Mouse (Mus musculus) CH12.LX (cell line): ENCODE measurements around the gene Tmco1. TPM values are rescaled to one million over a fixed set of nuclear protein-coding genes. Genes with fewer than 3 reads are reported as not detected.

Experiments used
- DNase-seq: peaks from one replicate; pipeline ENCODE4 v3.0.0-alpha.2; 2013; ENCODE audit errors: extremely low read depth
- H3K27ac ChIP-seq: 2 replicates; pipeline ENCODE4 v1.5.1; 2012; ENCODE audit warnings: low read depth, mild to moderate bottlenecking, control low read depth, moderate library complexity; ENCODE audit not compliant: insufficient read depth
- H3K27me3 ChIP-seq: replicated peaks from 2 replicates; pipeline ENCODE3; 2012; ENCODE audit warnings: inconsistent platforms
- H3K36me3 ChIP-seq, 2 experiments: replicated peaks in 1 of 2; 2 replicates each; pipeline versions ENCODE3 to v1.6.1; 2012; ENCODE audit warnings: inconsistent platforms in 1 of 2, low read length in 1 of 2, mild to moderate bottlenecking in 1 of 2, mixed read lengths in 1 of 2, moderate library complexity in 1 of 2; ENCODE audit not compliant: control insufficient read depth in 1 of 2, insufficient read depth in 1 of 2
- H3K4me1 ChIP-seq, 2 experiments: 2 replicates each; pipeline ENCODE4 v1.6.1; 2012; ENCODE audit warnings: inconsistent platforms in 1 of 2, moderate library complexity in 1 of 2; ENCODE audit not compliant: insufficient read depth in 2 of 2, control insufficient read depth in 1 of 2
- H3K4me2 ChIP-seq: 2 replicates; pipeline ENCODE4 v1.6.1; 2012; ENCODE audit warnings: low read depth, mild to moderate bottlenecking, control low read depth; ENCODE audit not compliant: poor library complexity, insufficient read depth, severe bottlenecking
- H3K4me3 ChIP-seq, 3 experiments: fragments of 150-350 bp in 1 of 3; sonication (generic) in 1 of 3; replicated peaks in 1 of 3; 2 replicates each; pipeline versions ENCODE3 to v1.5.1; 2011 to 2012; ENCODE audit warnings: low read depth in 2 of 3, low read length in 2 of 3, mild to moderate bottlenecking in 2 of 3, moderate library complexity in 2 of 3, control low read depth in 1 of 3, improper control_type of control experiment in 1 of 3, inconsistent platforms in 1 of 3, mixed read lengths in 1 of 3; ENCODE audit not compliant: poor library complexity in 1 of 3
- H3K79me2 ChIP-seq: replicated peaks from 2 replicates; pipeline ENCODE4 v1.6.1; 2012; ENCODE audit warnings: mild to moderate bottlenecking, moderate library complexity; ENCODE audit not compliant: control insufficient read depth, poor library complexity, insufficient read depth, severe bottlenecking; ENCODE audit errors: extremely low read depth
- H3K9ac ChIP-seq: 2 replicates; pipeline ENCODE4 v1.6.1; 2012; ENCODE audit warnings: low read depth, mild to moderate bottlenecking, control low read depth, moderate library complexity; ENCODE audit not compliant: insufficient read depth
- H3K9me3 ChIP-seq: replicated peaks from 2 replicates; pipeline ENCODE3; 2012; ENCODE audit warnings: low read length, inconsistent platforms, mixed read lengths
- CHD2 ChIP-seq: IDR thresholded peaks from 2 replicates; pipeline ENCODE4 v1.6.1; 2011; ENCODE audit warnings: low read length, improper control_type of control experiment
- CTCF ChIP-seq, 2 experiments: IDR thresholded peaks in 1 of 2; conservative IDR thresholded peaks in 1 of 2; 2 replicates each; pipeline ENCODE4 v1.5.1; 2011 to 2012; ENCODE audit warnings: low read depth in 2 of 2, low read length in 2 of 2, improper control_type of control experiment in 1 of 2, inconsistent platforms in 1 of 2, mild to moderate bottlenecking in 1 of 2, moderate library complexity in 1 of 2
- E2F4 ChIP-seq: IDR thresholded peaks from 2 replicates; pipeline ENCODE4 v1.6.1; 2011; ENCODE audit warnings: low read depth, low read length, improper control_type of control experiment; ENCODE audit not compliant: insufficient replicate concordance
- EP300 ChIP-seq: IDR thresholded peaks from 2 replicates; pipeline ENCODE4 v1.6.1; 2011; ENCODE audit warnings: low read length, improper control_type of control experiment
- IRF4 ChIP-seq: IDR thresholded peaks from 2 replicates; pipeline ENCODE4 v1.6.1; 2014; ENCODE audit warnings: low read depth, mild to moderate bottlenecking, inconsistent platforms, low read length, improper control_type of control experiment
- JUN ChIP-seq: IDR thresholded peaks from 2 replicates; pipeline ENCODE4 v1.6.1; 2011; ENCODE audit warnings: low read depth, mild to moderate bottlenecking, low read length, improper control_type of control experiment, moderate library complexity; ENCODE audit not compliant: insufficient read depth
- JUND ChIP-seq: conservative IDR thresholded peaks from 2 replicates; pipeline ENCODE4 v1.6.1; 2011; ENCODE audit warnings: low read depth, low read length, improper control_type of control experiment
- KAT2A ChIP-seq: IDR thresholded peaks from 2 replicates; pipeline ENCODE4 v1.6.1; 2012; ENCODE audit warnings: low read length, improper control_type of control experiment, inconsistent platforms; ENCODE audit not compliant: insufficient replicate concordance
- MAFK ChIP-seq: IDR thresholded peaks from 2 replicates; pipeline ENCODE4 v1.6.1; 2011; ENCODE audit warnings: low read length, improper control_type of control experiment; ENCODE audit not compliant: insufficient replicate concordance
- MXI1 ChIP-seq: IDR thresholded peaks from 2 replicates; pipeline ENCODE4 v1.6.1; 2011; ENCODE audit warnings: mild to moderate bottlenecking, low read depth, low read length, improper control_type of control experiment
- NELFE ChIP-seq: IDR thresholded peaks from 2 replicates; pipeline ENCODE4 v1.6.1; 2011; ENCODE audit warnings: low read depth, low read length, improper control_type of control experiment
- PAX5 ChIP-seq: IDR thresholded peaks from 2 replicates; pipeline ENCODE4 v1.6.1; 2012; ENCODE audit warnings: low read length, inconsistent platforms, mixed read lengths
- POLR2A ChIP-seq: IDR thresholded peaks from 2 replicates; pipeline ENCODE4 v1.6.1; 2011; ENCODE audit warnings: low read depth, mild to moderate bottlenecking, improper control_type of control experiment, low read length
- POLR2AphosphoS2 ChIP-seq: IDR thresholded peaks from 2 replicates; pipeline ENCODE4 v1.6.1; 2011; ENCODE audit warnings: low read depth, low read length, improper control_type of control experiment
- RCOR1 ChIP-seq: conservative IDR thresholded peaks from 2 replicates; pipeline ENCODE4 v1.6.1; 2012; ENCODE audit warnings: low read depth, mild to moderate bottlenecking, inconsistent platforms, low read length, improper control_type of control experiment
- SIN3A ChIP-seq: IDR thresholded peaks from 2 replicates; pipeline ENCODE4 v1.6.1; 2012; ENCODE audit warnings: low read length, improper control_type of control experiment, inconsistent platforms
- TBP ChIP-seq: conservative IDR thresholded peaks from 2 replicates; pipeline ENCODE4 v1.6.1; 2011; ENCODE audit warnings: low read depth, low read length, improper control_type of control experiment
- USF2 ChIP-seq: conservative IDR thresholded peaks from 2 replicates; pipeline ENCODE4 v1.6.1; 2011; ENCODE audit warnings: low read depth, low read length, improper control_type of control experiment
- ZNF384 ChIP-seq: IDR thresholded peaks from 2 replicates; pipeline ENCODE4 v1.6.1; 2012; ENCODE audit warnings: low read depth, low read length, improper control_type of control experiment, inconsistent platforms
- dilution Hi-C: fragments of 300-500 bp; cut with MboI; formaldehyde crosslinking; loops from 2 replicates; pipeline ENCODE4 v1.14.3; 2020; ENCODE audit warnings: low sequenced_read_pairs; ENCODE audit not compliant: extremely low pct_unique_long_range_greater_than_20kb, extremely low pct_ligation_motif_present
- in situ Hi-C: fragments of 300-500 bp; cut with MboI; formaldehyde crosslinking; loops from 3 replicates; pipeline ENCODE4 v1.14.3; 2019; ENCODE audit warnings: low sequenced_read_pairs, low pct_ligation_motif_present, low pct_unique_long_range_greater_than_20kb, mixed read lengths
- polyA plus RNA-seq: library from polyadenylated mRNA; unstranded; fragments of >175 nt; gene quantifications from 2 replicates; pipeline ENCODE4 v1.2.1, GENCODE M21; 2012; ENCODE audit warnings: low read depth; ENCODE audit not compliant: insufficient read length
- total RNA-seq, 2 experiments: library from RNA; depleted of rRNA; stranded (reverse); fragments of 300-350 nt in 1 of 2; fragments of >200 nt in 1 of 2; gene quantifications; 2 replicates each; pipeline ENCODE4 v1.2.3; 2012 to 2014

The Tmco1 gene
- total and polyA plus RNA-seq, 3 experiments, result 80.6 to 153 (median 127) TPM

DNA sequence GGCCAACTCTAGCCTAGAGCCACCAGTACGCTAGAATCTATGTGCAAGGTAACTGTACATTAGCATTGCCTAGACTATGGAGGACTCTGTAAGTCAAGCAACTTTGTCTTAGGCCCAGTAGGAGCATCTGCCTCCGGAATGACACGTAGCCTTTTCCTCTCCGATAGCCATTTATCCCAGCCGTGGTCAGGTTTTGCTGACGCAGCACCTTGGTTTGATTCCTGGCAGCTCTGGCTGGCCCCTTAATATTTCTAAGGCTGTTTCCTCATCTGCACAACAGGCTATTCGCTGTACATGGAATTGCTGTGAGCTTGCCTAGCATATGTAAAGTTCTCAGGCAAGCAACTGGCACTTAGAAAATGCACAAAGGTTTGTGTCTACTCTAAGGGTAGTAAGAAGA is 64.6 kb downstream of the Tmco1 start:
- TF ChIP-seq JUN (no peak), MAFK (0 out of 2 replicates have a peak, but pooled peaks have one; percentile 53), E2F4 (no peak)
- Histone ChIP-seq H3K4me1 (peaks cover 7 to 16% of the 10 kb centered on the region in 2 experiments; a peak in 3 of 4 replicates), H3K4me3 (no peak overlapping the region), H3K4me2 (no peak overlapping the region), H3K79me2 (no peaks in the 10 kb centered on the region), H3K36me3 (peaks cover 8 to 17% of the 10 kb centered on the region in 2 experiments), H3K27ac (no peak overlapping the region), H3K9me3 (no peaks in the 10 kb centered on the region), H3K27me3 (peaks cover 27% of the 10 kb centered on the region), H3K9ac (no peak overlapping the region)
- DNase-seq, result no peak
- dilution Hi-C loops (no loop called here), in situ Hi-C loops (no loop called here)

GRCm38 (mm10) chr1:167374003-167374784 is 66.0 kb downstream of the Tmco1 start:
- H3K4me2 ChIP-seq, result peak overlapping the region; percentile 68
- H3K79me2 ChIP-seq, result no peaks in the 10 kb centered on the region
- peaks cover 36% of the 10 kb centered on the region for H3K27me3 ChIP-seq
- H3K9ac ChIP-seq, result no peak overlapping the region
- H3K36me3 ChIP-seq, result peaks cover 2 to 3% of the 10 kb centered on the region in 2 experiments
- H3K4me3 ChIP-seq, result peak overlapping the region in 1 of 3 experiments; percentile 14
- TF ChIP-seq MXI1 (peak; percentile 79), CHD2 (no peak)
- dilution Hi-C loops (no loop called here), in situ Hi-C loops (no loop called here)
- peak; percentile 79 for DNase-seq
- H3K27ac ChIP-seq, result no peak overlapping the region
- no peaks in the 10 kb centered on the region for H3K9me3 ChIP-seq
- peaks cover 7 to 16% of the 10 kb centered on the region in 2 experiments; a peak in 3 of 4 replicates for H3K4me1 ChIP-seq

DNA sequence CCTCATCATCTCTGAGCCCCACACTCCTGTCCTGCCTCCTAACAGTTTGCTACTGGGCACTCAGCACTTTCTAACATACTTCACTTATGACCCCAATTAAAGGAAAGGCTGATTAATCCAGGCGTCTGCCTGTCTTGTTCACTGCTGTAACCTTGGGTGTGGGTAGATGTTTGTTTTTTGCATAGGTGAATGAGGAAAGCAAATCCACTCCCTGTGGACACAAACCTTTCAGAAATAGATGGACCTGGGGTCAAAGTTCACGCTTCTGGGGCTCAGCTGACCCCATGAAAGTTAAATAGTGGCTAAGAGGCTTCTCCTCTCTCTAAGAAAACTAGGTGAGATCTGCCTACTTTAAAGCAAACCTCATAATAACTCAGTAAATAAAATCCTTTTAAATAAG is 66.8 kb downstream of the Tmco1 start:
- no peaks in the 10 kb centered on the region for H3K36me3 ChIP-seq
- H3K9me3 ChIP-seq, result no peaks in the 10 kb centered on the region
- no peak for DNase-seq
- H3K27ac ChIP-seq, result no peak overlapping the region
- H3K9ac ChIP-seq, result no peak overlapping the region
- peaks cover 7 to 16% of the 10 kb centered on the region in 2 experiments; a peak in 3 of 4 replicates for H3K4me1 ChIP-seq
- TF ChIP-seq CTCF (conservative IDR thresholded peaks at IDR 0.05 in 1 of 2, IDR thresholded peaks at IDR 0.05 in 1 of 2; ENCODE audit: low read depth in 2 of 2, low read length in 2 of 2) (no peak), JUND (no peak), POLR2AphosphoS2 (no peak), NELFE (no peak), RCOR1 (no peak), EP300 (no peak), TBP (no peak), SIN3A (no peak), ZNF384 (no peak), POLR2A (no peak), PAX5 (no peak), CHD2 (no peak), IRF4 (no peak), KAT2A (no peak), JUN (no peak), USF2 (no peak), E2F4 (no peak)
- TF ChIP-seq, all 38 proteins: peak for 0
- no peaks in the 10 kb centered on the region for H3K79me2 ChIP-seq
- dilution Hi-C loops, result no loop called here
- H3K4me2 ChIP-seq, result peak overlapping the region; percentile 68; the same call in 1 of the 2 replicates
- no peak overlapping the region for H3K4me3 ChIP-seq
- in situ Hi-C loops, result no loop called here
- peaks cover 40% of the 10 kb centered on the region for H3K27me3 ChIP-seq
